Mouse (Mus musculus) MEL (cell line): ENCODE measurements around the gene Cemip. TPM values are rescaled to one million over a fixed set of nuclear protein-coding genes. Genes with fewer than 3 reads are reported as not detected.

ENCODE experiments used
- DNase-seq: peaks from one replicate; pipeline ENCODE4 v3.0.0; 2011; ENCODE audit warnings: low read depth, low spot score
- H3K27ac ChIP-seq: 2 replicates; pipeline ENCODE4 v1.5.1; 2012; ENCODE audit warnings: low read depth, mild to moderate bottlenecking, control low read depth, low read length, moderate library complexity; ENCODE audit not compliant: control insufficient read depth
- H3K27me3 ChIP-seq, 2 experiments: fragments of 150-350 bp in 1 of 2; sonication (generic) in 1 of 2; 2 replicates each; pipeline ENCODE4 v1.6.1; 2012; ENCODE audit warnings: low read length in 2 of 2, mild to moderate bottlenecking in 2 of 2, improper control_type of control experiment in 1 of 2, moderate library complexity in 1 of 2; ENCODE audit not compliant: insufficient read depth in 2 of 2, control insufficient read depth in 1 of 2
- H3K36me3 ChIP-seq, 2 experiments: 2 replicates each; pipeline ENCODE4 v1.6.1; 2012 to 2014; ENCODE audit warnings: low read length in 2 of 2, improper control_type of control experiment in 1 of 2, inconsistent platforms in 1 of 2, mild to moderate bottlenecking in 1 of 2; ENCODE audit not compliant: insufficient read depth in 2 of 2, control insufficient read depth in 1 of 2
- H3K4me1 ChIP-seq, 2 experiments: fragments of 150-350 bp in 1 of 2; sonication (generic) in 1 of 2; 2 replicates each; pipeline ENCODE4 v1.6.1; 2012; ENCODE audit warnings: low read length in 2 of 2, improper control_type of control experiment in 1 of 2, mild to moderate bottlenecking in 1 of 2; ENCODE audit not compliant: insufficient read depth in 2 of 2, control insufficient read depth in 1 of 2
- H3K4me3 ChIP-seq, 2 experiments: fragments of 150-350 bp in 1 of 2; sonication (generic) in 1 of 2; 2 replicates each; pipeline ENCODE4 v1.5.1; 2012; ENCODE audit warnings: low read depth in 2 of 2, low read length in 2 of 2, mild to moderate bottlenecking in 2 of 2, moderate library complexity in 2 of 2, control low read depth in 1 of 2, improper control_type of control experiment in 1 of 2; ENCODE audit not compliant: control insufficient read depth in 1 of 2, insufficient read depth in 1 of 2
- H3K79me2 ChIP-seq: 2 replicates; pipeline ENCODE4 v1.6.1; 2012; ENCODE audit warnings: mild to moderate bottlenecking, low read length, moderate library complexity; ENCODE audit not compliant: control insufficient read depth, poor library complexity, insufficient read depth
- H3K9ac ChIP-seq: 2 replicates; pipeline ENCODE4 v1.6.1; 2012; ENCODE audit warnings: low read depth, mild to moderate bottlenecking, control low read depth, low read length, moderate library complexity; ENCODE audit not compliant: control insufficient read depth, poor library complexity, severe bottlenecking
- H3K9me3 ChIP-seq: fragments of 150-350 bp; sonication (generic); replicated peaks from 2 replicates; pipeline ENCODE4 v1.6.1; 2012; ENCODE audit warnings: mild to moderate bottlenecking, low read length, improper control_type of control experiment, moderate library complexity; ENCODE audit not compliant: insufficient read depth
- CHD1 ChIP-seq: IDR thresholded peaks from 2 replicates; pipeline ENCODE4 v1.6.1; 2012; ENCODE audit warnings: low read depth, mild to moderate bottlenecking, inconsistent platforms, low read length, improper control_type of control experiment
- CTCF ChIP-seq, 3 experiments: IDR thresholded peaks in 2 of 3; conservative IDR thresholded peaks in 1 of 3; 2 replicates each; pipeline ENCODE4 v1.5.1; 2011 to 2012; ENCODE audit warnings: low read length in 3 of 3, low read depth in 2 of 3, mild to moderate bottlenecking in 2 of 3, improper control_type of control experiment in 1 of 3, inconsistent platforms in 1 of 3, mixed read lengths in 1 of 3, moderate library complexity in 1 of 3; ENCODE audit not compliant: control insufficient read depth in 1 of 3, insufficient read depth in 1 of 3, poor library complexity in 1 of 3, severe bottlenecking in 1 of 3
- MAFK ChIP-seq: IDR thresholded peaks from 2 replicates; pipeline ENCODE4 v1.6.1; 2011; ENCODE audit warnings: low read depth, mild to moderate bottlenecking, low read length, improper control_type of control experiment, borderline replicate concordance
- MAX ChIP-seq: IDR thresholded peaks from 2 replicates; pipeline ENCODE4 v1.6.1; 2011; ENCODE audit warnings: low read length, improper control_type of control experiment
- MXI1 ChIP-seq: IDR thresholded peaks from 2 replicates; pipeline ENCODE4 v1.6.1; 2011; ENCODE audit warnings: mild to moderate bottlenecking, low read depth, low read length, improper control_type of control experiment
- MYC ChIP-seq: IDR thresholded peaks from 2 replicates; pipeline ENCODE4 v1.6.1; 2011; ENCODE audit warnings: low read depth, mild to moderate bottlenecking, low read length, improper control_type of control experiment, moderate library complexity
- NELFE ChIP-seq: IDR thresholded peaks from 2 replicates; pipeline ENCODE4 v1.6.1; 2011; ENCODE audit warnings: low read depth, low read length, improper control_type of control experiment
- NRF1 ChIP-seq: IDR thresholded peaks from 2 replicates; pipeline ENCODE4 v1.6.1; 2014; ENCODE audit warnings: low read depth, mild to moderate bottlenecking, inconsistent platforms, low read length, improper control_type of control experiment, moderate library complexity; ENCODE audit not compliant: poor library complexity, insufficient read depth, severe bottlenecking
- POLR2AphosphoS5 ChIP-seq: IDR thresholded peaks from 2 replicates; pipeline ENCODE4 v1.6.1; 2012; ENCODE audit warnings: low read depth, borderline replicate concordance, mild to moderate bottlenecking, inconsistent platforms, low read length, moderate library complexity, mixed read lengths
- RCOR1 ChIP-seq: IDR thresholded peaks from 2 replicates; pipeline ENCODE4 v1.6.1; 2012; ENCODE audit warnings: low read depth, mild to moderate bottlenecking, inconsistent platforms, low read length, improper control_type of control experiment
- SIN3A ChIP-seq: IDR thresholded peaks from 2 replicates; pipeline ENCODE4 v1.6.1; 2012; ENCODE audit warnings: low read length, improper control_type of control experiment, inconsistent platforms
- TCF12 ChIP-seq: IDR thresholded peaks from 2 replicates; pipeline ENCODE4 v1.6.1; 2014; ENCODE audit warnings: low read depth, mild to moderate bottlenecking, inconsistent platforms, low read length, improper control_type of control experiment, moderate library complexity
- UBTF ChIP-seq: IDR thresholded peaks from 2 replicates; pipeline ENCODE4 v1.6.1; 2012; ENCODE audit warnings: low read depth, mild to moderate bottlenecking, inconsistent platforms, low read length, improper control_type of control experiment, moderate library complexity, borderline replicate concordance; ENCODE audit not compliant: insufficient read depth
- USF1 ChIP-seq: IDR thresholded peaks from 2 replicates; pipeline ENCODE4 v1.6.1; 2014; ENCODE audit warnings: low read depth, mild to moderate bottlenecking, inconsistent platforms, low read length, improper control_type of control experiment, moderate library complexity
- ZC3H11A ChIP-seq: IDR thresholded peaks from 2 replicates; pipeline ENCODE4 v1.6.1; 2012; ENCODE audit warnings: low read depth, mild to moderate bottlenecking, inconsistent platforms, low read length, improper control_type of control experiment
- ZKSCAN1 ChIP-seq: IDR thresholded peaks from 2 replicates; pipeline ENCODE4 v1.6.1; 2012; ENCODE audit warnings: low read depth, mild to moderate bottlenecking, inconsistent platforms, low read length, improper control_type of control experiment, moderate library complexity
- polyA plus RNA-seq, 2 experiments: library from polyadenylated mRNA; stranded (reverse) in 1 of 2; unstranded in 1 of 2; fragments of >175 nt in 1 of 2; fragments of >200 nt in 1 of 2; gene quantifications; 2 replicates each; pipeline versions ENCODE4 v1.2.1 to v1.2.4; 2012; ENCODE audit warnings: low replicate concordance in 2 of 2, low read depth in 1 of 2; ENCODE audit not compliant: insufficient read length in 2 of 2, insufficient read depth in 1 of 2, missing spikeins in 1 of 2
- total RNA-seq: library from RNA; depleted of rRNA; stranded (reverse); fragments of 300-350 nt; gene quantifications from 2 replicates; pipeline ENCODE4 v1.2.3, GENCODE M21; 2012; rRNA removed

Cemip gene
- total and polyA plus RNA-seq, 3 experiments = not detected

- no peak for TF ChIP-seq ZC3H11A
- TF ChIP-seq ZKSCAN1 = no peak
- TF ChIP-seq POLR2AphosphoS5 = no peak
Observed at GRCm38 (mm10) chr7:83884021-83884658, 202.2 kb downstream of the Cemip start, which contains the start of the genes Tlnrd1 and Mesd (continued).

- no peak for TF ChIP-seq RCOR1
- 0 out of 2 replicates have a peak, but pooled peaks have one; percentile 46 for TF ChIP-seq UBTF
- no peak for TF ChIP-seq MAFK
- TF ChIP-seq TCF12 = no peak
- TF ChIP-seq CTCF (IDR thresholded peaks at IDR 0.05 in 2 of 3, conservative IDR thresholded peaks at IDR 0.05 in 1 of 3; ENCODE audit: control insufficient read depth in 1 of 3, insufficient read depth in 1 of 3, low read depth in 2 of 3, low read length in 3 of 3, poor library complexity in 1 of 3, severe bottlenecking in 1 of 3) = 0 out of 6 replicates have a peak, but pooled peaks of 1 of the 3 experiments have one; percentile 4
- peak; percentile 17; the same call in 1 of the 2 replicates for TF ChIP-seq USF1
- TF ChIP-seq MYC = peak; percentile 8; the same call in 1 of the 2 replicates
- TF ChIP-seq CHD1 = no peak
- TF ChIP-seq ZC3H11A = no peak
- TF ChIP-seq NELFE = no peak
- no peak for TF ChIP-seq NRF1
- TF ChIP-seq MAX = peak; percentile 36; the same call in 1 of the 2 replicates
- peak; percentile 80 for TF ChIP-seq MXI1
- TF ChIP-seq SIN3A = peak; percentile 49
- TF ChIP-seq, all 39 proteins: peak for 7
- Histone ChIP-seq H3K4me1 (peaks cover 5 to 24% of the 10 kb centered on the region in 2 experiments), H3K27ac (peak overlapping the region; percentile 98), H3K79me2 (peaks cover 28% of the 10 kb centered on the region), H3K27me3 (no peaks in the 10 kb centered on the region), H3K9ac (peak overlapping the region; percentile 97), H3K9me3 (no peaks in the 10 kb centered on the region), H3K36me3 (peaks cover 0 to 37% of the 10 kb centered on the region in 2 experiments; a peak in 2 of 4 replicates), H3K4me3 (peak overlapping the region; percentile 83 to 93)
- peak; percentile 68 for DNase-seq
Observed at GRCm38 (mm10) chr7:83883276-83884020, 202.9 kb downstream of the Cemip start.

Other genes starting within 250 kb of the Cemip start
- 7.5 and 8.8 TPM in 2 replicates for gene Tlnrd1, start 202.2 kb downstream of the Cemip start, total RNA-seq
- 10 to 100 TPM in 1 of 2 experiments, not detected in 1; 18.0 TPM for gene Tlnrd1, start 202.2 kb downstream of the Cemip start, polyA plus RNA-seq
- gene Mesd, start 202.0 kb downstream of the Cemip start, total RNA-seq = 75.8 and 83.3 TPM in 2 replicates
- 100 to 1,000 TPM in 1 of 2 experiments, 10 to 100 TPM in 1; 64.5 to 135 TPM for gene Mesd, start 202.0 kb downstream of the Cemip start, polyA plus RNA-seq
- gene Abhd17c, start 65.4 kb upstream of the Cemip start, total RNA-seq = 33.5 and 34.0 TPM in 2 replicates
- 10 to 100 TPM in 1 of 2 experiments, not detected in 1; 55.7 TPM for gene Abhd17c, start 65.4 kb upstream of the Cemip start, polyA plus RNA-seq